Mouse (Mus musculus): Measurements from ENCODE around the gene Senp7. TPM values are rescaled to one million over a fixed set of nuclear protein-coding genes. Genes with fewer than 3 reads are reported as not detected.
"Not testable (repeated sequence)": the region's sequence is repeated elsewhere in the genome, so short reads cannot be mapped to it uniquely, and the experiment has no call there.

Gene Senp7
- polyA plus RNA-seq, 1 experiment: 24.4 TPM

DNA sequence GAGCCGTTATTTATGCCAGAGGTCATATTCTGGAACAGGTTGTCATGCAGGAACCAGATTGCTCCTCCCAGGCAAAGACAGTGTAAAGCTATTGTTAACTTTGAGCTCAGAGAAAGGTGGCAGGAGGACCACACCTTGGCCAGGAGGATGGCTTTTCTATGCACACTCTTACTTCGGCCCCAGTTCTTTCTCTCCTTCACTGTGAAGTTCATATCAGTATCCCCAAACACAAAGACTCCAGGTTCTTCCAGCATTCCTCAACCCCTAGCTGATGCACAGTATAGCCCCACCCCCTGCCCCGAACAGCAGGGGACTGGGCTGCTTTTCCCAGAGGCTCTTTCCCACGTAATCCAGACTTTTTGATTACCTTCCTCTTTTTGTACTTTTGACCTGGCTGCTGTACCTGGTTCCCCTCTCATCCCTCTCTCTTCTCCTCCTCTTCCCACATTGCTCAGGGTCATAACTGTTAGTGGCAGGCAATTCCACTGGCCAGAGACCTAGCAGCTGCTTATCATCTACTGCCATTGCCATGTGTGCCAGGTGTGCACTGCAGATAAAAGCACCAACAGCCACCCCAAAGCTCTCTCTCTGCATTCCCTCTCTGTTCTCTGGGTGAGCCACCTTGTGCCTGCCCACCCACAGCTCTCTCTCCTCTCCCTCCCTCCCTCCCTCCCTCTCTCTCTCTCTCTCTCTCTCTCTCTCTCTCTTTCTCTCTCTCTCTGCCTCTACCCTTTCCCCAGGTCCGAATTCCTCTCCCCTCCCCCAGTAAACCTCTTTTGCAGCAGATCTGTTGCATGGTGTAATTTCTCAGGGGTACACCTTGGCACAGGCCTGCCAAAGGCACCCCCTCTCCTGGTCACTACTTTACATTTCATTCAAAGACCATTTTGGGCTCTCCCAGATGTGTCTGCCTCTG, 23.4 kb downstream of the Senp7 start:
- Histone ChIP-seq H3K27me3 (ENCODE audit: control insufficient read depth, insufficient read depth, low read length, poor library complexity, severe bottlenecking) (no peaks in the 10 kb centered on the region), H3K36me3 (ENCODE audit: control insufficient read depth, insufficient read depth, low read length, poor library complexity, severe bottlenecking) (no peaks in the 10 kb centered on the region), H3K4me1 (ENCODE audit: control insufficient read depth, insufficient read depth, low read length) (peaks cover 6% of the 10 kb centered on the region), H3K9ac (ENCODE audit: low read depth, poor library complexity, severe bottlenecking) (no peak overlapping the region), H3K27ac (ENCODE audit: insufficient read depth, low read length) (no peak overlapping the region), H3K4me3 (ENCODE audit: low read depth, low read length) (no peak overlapping the region), H3K9me3 (replicated peaks; ENCODE audit: control insufficient read depth, insufficient read depth, low read length, poor library complexity, severe bottlenecking) (no peaks in the 10 kb centered on the region)
- TF ChIP-seq CTCF (IDR thresholded peaks at IDR 0.05; ENCODE audit: low read depth, low read length): no peak
- no peak for TF ChIP-seq EP300 (IDR thresholded peaks at IDR 0.05; ENCODE audit: insufficient read depth, low read depth, low read length)

DNA sequence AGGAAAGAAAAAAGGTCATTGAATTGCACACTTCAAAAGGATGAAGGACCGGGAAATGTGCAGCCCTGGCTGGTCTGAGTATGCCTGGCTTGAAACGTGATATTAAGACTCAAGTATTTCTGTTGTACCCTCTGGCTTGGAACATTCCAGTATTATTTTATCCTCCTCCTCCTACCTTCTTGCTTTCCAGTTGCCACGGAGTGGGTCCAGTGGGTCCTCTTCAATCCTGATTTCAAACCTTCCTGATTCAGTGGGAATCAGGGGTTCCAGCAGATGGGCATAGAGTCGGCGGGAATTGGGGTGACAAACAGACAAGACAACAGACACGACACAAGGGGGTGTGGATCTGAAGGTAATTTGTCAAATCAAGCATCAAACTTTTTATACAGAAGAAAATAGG, 24.4 kb downstream of the Senp7 start:
- peaks cover 6% of the 10 kb centered on the region for H3K4me1 ChIP-seq (ENCODE audit: control insufficient read depth, insufficient read depth, low read length)

DNA sequence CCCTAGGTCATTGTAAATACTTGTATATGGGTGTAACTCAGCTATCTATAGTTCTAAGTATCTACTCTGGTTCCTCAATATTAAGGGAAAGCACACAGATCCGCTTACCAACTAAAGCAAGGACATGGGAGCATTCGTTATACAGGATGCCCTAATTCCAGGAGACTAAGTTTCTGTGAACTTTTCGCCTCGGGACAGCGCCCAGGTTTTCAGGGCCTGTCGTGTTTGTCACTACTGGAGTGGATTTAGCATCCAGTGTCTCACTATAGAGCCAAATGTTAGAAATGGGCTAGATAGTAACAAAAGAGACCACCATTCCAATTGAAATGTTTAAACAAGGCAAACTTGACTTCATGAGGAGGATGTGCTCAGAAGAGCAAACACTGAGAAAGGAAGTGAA, 25.0 kb downstream of the Senp7 start:
- H3K4me3 ChIP-seq (ENCODE audit: low read depth, low read length); H3K27me3 ChIP-seq (ENCODE audit: control insufficient read depth, insufficient read depth, low read length, poor library complexity, severe bottlenecking); H3K4me1 ChIP-seq (ENCODE audit: control insufficient read depth, insufficient read depth, low read length); H3K9ac ChIP-seq (ENCODE audit: low read depth, poor library complexity, severe bottlenecking); H3K36me3 ChIP-seq (ENCODE audit: control insufficient read depth, insufficient read depth, low read length, poor library complexity, severe bottlenecking); H3K27ac ChIP-seq (ENCODE audit: insufficient read depth, low read length); H3K9me3 ChIP-seq (replicated peaks; ENCODE audit: control insufficient read depth, insufficient read depth, low read length, poor library complexity, severe bottlenecking): not testable (repeated sequence)

More for the DNA sequence above, 24.4 kb downstream of the Senp7 start:
- Histone ChIP-seq H3K36me3 (ENCODE audit: control insufficient read depth, insufficient read depth, low read length, poor library complexity, severe bottlenecking) (no peaks in the 10 kb centered on the region), H3K4me3 (ENCODE audit: low read depth, low read length) (no peak overlapping the region), H3K27me3 (ENCODE audit: control insufficient read depth, insufficient read depth, low read length, poor library complexity, severe bottlenecking) (no peaks in the 10 kb centered on the region), H3K9me3 (replicated peaks; ENCODE audit: control insufficient read depth, insufficient read depth, low read length, poor library complexity, severe bottlenecking) (no peaks in the 10 kb centered on the region), H3K27ac (ENCODE audit: insufficient read depth, low read length) (no peak overlapping the region), H3K9ac (ENCODE audit: low read depth, poor library complexity, severe bottlenecking) (no peak overlapping the region)
- TF ChIP-seq CTCF (IDR thresholded peaks at IDR 0.05; ENCODE audit: low read depth, low read length): no peak
- no peak for TF ChIP-seq EP300 (IDR thresholded peaks at IDR 0.05; ENCODE audit: insufficient read depth, low read depth, low read length)
- no peak for TF ChIP-seq POLR2A (IDR thresholded peaks at IDR 0.05; ENCODE audit: insufficient read depth, low read length)

DNA sequence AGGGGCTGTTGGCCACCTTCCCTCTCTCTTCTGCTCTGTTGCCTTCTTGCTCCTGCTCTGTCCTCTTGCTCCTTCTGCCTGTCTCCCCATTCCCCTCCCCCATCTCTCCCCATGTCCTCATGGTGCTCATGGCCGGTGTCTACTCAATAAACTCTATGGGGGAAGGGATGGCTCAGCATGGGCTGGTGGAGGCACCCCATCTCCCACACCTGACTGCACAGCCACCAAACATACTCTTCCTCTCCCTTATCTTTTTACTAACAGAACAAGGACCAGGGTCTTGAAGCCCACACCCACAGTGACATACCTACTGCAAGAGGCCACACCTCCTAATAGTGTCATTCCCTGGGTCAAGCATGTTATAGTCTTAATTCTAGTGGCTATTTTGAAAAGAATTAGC, 26.0 kb downstream of the Senp7 start:
- no peak overlapping the region for H3K4me3 ChIP-seq (ENCODE audit: low read depth, low read length)
- H3K9ac ChIP-seq (ENCODE audit: low read depth, poor library complexity, severe bottlenecking): no peak overlapping the region
- H3K9me3 ChIP-seq (replicated peaks; ENCODE audit: control insufficient read depth, insufficient read depth, low read length, poor library complexity, severe bottlenecking): no peaks in the 10 kb centered on the region
- H3K36me3 ChIP-seq (ENCODE audit: control insufficient read depth, insufficient read depth, low read length, poor library complexity, severe bottlenecking): no peaks in the 10 kb centered on the region
- no peaks in the 10 kb centered on the region for H3K27me3 ChIP-seq (ENCODE audit: control insufficient read depth, insufficient read depth, low read length, poor library complexity, severe bottlenecking)
- no peak overlapping the region for H3K27ac ChIP-seq (ENCODE audit: insufficient read depth, low read length)
- H3K4me1 ChIP-seq (ENCODE audit: control insufficient read depth, insufficient read depth, low read length): peaks cover 6% of the 10 kb centered on the region
- no peak for TF ChIP-seq POLR2A (IDR thresholded peaks at IDR 0.05; ENCODE audit: insufficient read depth, low read length)
- TF ChIP-seq CTCF (IDR thresholded peaks at IDR 0.05; ENCODE audit: low read depth, low read length): no peak
- TF ChIP-seq EP300 (IDR thresholded peaks at IDR 0.05; ENCODE audit: insufficient read depth, low read depth, low read length): no peak

DNA sequence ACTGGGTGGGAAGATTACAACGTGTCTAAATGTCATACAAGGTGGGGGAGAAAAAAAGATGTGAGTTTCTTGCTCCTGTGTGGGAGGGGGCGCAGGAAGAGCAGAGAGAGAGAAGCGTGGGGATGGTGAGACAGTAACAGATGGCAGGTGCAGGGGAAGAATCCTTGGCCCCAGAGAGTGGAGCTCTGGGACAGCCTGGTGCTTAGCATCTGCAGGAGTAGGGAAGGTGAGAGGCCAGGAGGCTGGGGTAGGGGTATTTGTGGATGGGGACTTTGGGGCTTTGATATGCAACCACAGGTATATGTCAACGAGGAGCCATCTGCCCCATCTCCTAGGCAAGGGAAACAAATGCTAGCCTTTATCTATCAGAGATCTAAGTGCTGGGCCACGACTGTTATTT, 26.4 kb downstream of the Senp7 start:
- H3K36me3 ChIP-seq (ENCODE audit: control insufficient read depth, insufficient read depth, low read length, poor library complexity, severe bottlenecking): no peaks in the 10 kb centered on the region
- peaks cover 6% of the 10 kb centered on the region for H3K4me1 ChIP-seq (ENCODE audit: control insufficient read depth, insufficient read depth, low read length)
- no peaks in the 10 kb centered on the region for H3K9me3 ChIP-seq (replicated peaks; ENCODE audit: control insufficient read depth, insufficient read depth, low read length, poor library complexity, severe bottlenecking)
- H3K27me3 ChIP-seq (ENCODE audit: control insufficient read depth, insufficient read depth, low read length, poor library complexity, severe bottlenecking): no peaks in the 10 kb centered on the region
- H3K27ac ChIP-seq (ENCODE audit: insufficient read depth, low read length): no peak overlapping the region
- no peak overlapping the region for H3K4me3 ChIP-seq (ENCODE audit: low read depth, low read length)
- 0 out of 2 replicates have a peak overlapping the region, but pooled peaks have one; percentile 10 for H3K9ac ChIP-seq (ENCODE audit: low read depth, poor library complexity, severe bottlenecking)
- no peak for TF ChIP-seq POLR2A (IDR thresholded peaks at IDR 0.05; ENCODE audit: insufficient read depth, low read length)
- no peak for TF ChIP-seq EP300 (IDR thresholded peaks at IDR 0.05; ENCODE audit: insufficient read depth, low read depth, low read length)
- TF ChIP-seq CTCF (IDR thresholded peaks at IDR 0.05; ENCODE audit: low read depth, low read length): no peak

DNA sequence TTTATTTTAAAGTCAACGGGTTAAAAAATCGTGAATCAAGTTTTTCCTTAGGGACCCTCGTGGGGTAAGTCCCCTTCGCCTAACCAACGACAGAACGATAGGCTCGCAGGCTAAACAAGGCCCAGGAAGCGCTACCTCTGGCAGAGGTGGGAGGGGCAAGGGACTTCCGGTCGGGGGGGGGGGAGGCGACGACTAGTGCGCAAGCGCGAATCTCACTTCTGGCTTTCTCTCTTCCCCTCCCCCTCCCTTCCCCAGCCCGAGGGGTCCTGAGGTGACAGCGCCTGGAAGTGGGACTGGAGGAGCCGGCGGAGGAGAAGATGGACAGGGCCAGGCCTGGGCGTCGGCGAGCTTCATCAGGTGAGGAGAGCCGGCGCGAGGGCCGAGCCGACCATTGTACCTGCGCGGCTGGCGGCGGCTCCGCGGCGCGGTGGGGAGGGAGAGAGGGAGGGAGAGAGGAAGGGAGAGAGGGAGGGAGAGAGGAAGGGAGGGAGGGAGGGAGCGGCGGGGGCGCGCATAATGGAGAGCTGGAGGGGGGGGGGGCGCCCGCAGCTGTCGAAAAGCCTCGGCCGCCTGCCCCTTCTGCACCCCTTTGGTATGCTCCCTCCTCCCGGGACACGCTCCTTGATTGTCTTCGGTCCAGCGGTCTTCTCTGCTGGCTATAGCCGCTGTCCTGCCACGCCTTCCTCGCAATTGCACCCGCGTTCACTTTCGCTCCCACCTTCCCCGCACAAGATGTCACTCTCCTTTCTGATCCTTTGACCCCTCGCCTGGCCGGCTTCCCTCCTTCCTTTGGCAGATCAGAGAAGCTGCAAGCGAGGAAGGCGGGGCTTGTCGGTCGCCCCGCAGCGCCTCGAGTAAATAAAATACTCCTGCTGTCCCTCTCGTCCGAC, 27.3 kb downstream of the Senp7 start:
- TF ChIP-seq POLR2A (IDR thresholded peaks at IDR 0.05; ENCODE audit: insufficient read depth, low read length) (no peak), EP300 (IDR thresholded peaks at IDR 0.05; ENCODE audit: insufficient read depth, low read depth, low read length) (0 out of 2 replicates have a peak, but pooled peaks have one; percentile 50)
- no peaks in the 10 kb centered on the region for H3K27me3 ChIP-seq (ENCODE audit: control insufficient read depth, insufficient read depth, low read length, poor library complexity, severe bottlenecking)
- peak overlapping the region; percentile 92 for H3K4me3 ChIP-seq (ENCODE audit: low read depth, low read length)
- H3K9ac ChIP-seq (ENCODE audit: low read depth, poor library complexity, severe bottlenecking): peak overlapping the region; percentile 67
- no peak overlapping the region for H3K27ac ChIP-seq (ENCODE audit: insufficient read depth, low read length)
- H3K36me3 ChIP-seq (ENCODE audit: control insufficient read depth, insufficient read depth, low read length, poor library complexity, severe bottlenecking): no peaks in the 10 kb centered on the region
- H3K4me1 ChIP-seq (ENCODE audit: control insufficient read depth, insufficient read depth, low read length): peaks cover 6% of the 10 kb centered on the region
- no peaks in the 10 kb centered on the region for H3K9me3 ChIP-seq (replicated peaks; ENCODE audit: control insufficient read depth, insufficient read depth, low read length, poor library complexity, severe bottlenecking)
